Mouse (Mus musculus): ENCODE data around the gene Cd200. TPM values are rescaled to one million over a fixed set of nuclear protein-coding genes. Genes with fewer than 3 reads are reported as not detected.
A peak's percentile ranks its signal among the peaks of the same experiment; 100 is the strongest.

Gene Cd200
- polyA plus RNA-seq, 1 experiment from 2014 or later = 104 TPM

- TF ChIP-seq CTCF (IDR thresholded peaks at IDR 0.05; ENCODE audit: low read depth) = no peak
Measured at GRCm38 (mm10) chr16:45334376-45334765, 74.5 kb downstream of the Cd200 start.

GRCm38 (mm10) chr16:45333678-45334375, 75.0 kb downstream of the Cd200 start:
- peak; percentile 2; the same call in 1 of the 2 replicates for ATAC-seq (replicated peaks; ENCODE audit: low FRiP score, low read depth)

More at GRCm38 (mm10) chr16:45334376-45334765, 74.5 kb downstream of the Cd200 start:
- ATAC-seq (replicated peaks; ENCODE audit: low FRiP score, low read depth) (peak; percentile 31; the same call in 1 of the 2 replicates), DNase-seq (ENCODE audit: low spot score) (no peak)
- no peaks in the 10 kb centered on the region for H3K36me3 ChIP-seq (ENCODE audit: insufficient read depth, low read length)
- 79% methylated on average over 2 of the region's 2 CpGs for WGBS
- no peak overlapping the region for H3K4me3 ChIP-seq (replicated peaks; ENCODE audit: low read depth, low read length)
- H3K27me3 ChIP-seq (ENCODE audit: insufficient read depth, low read length) = no peaks in the 10 kb centered on the region
- no peak overlapping the region for H3K9ac ChIP-seq (ENCODE audit: low read depth, low read length)
- no peak overlapping the region for H3K27ac ChIP-seq
- 0 out of 2 replicates have a peak, but pooled peaks cover 4% of the 10 kb centered on the region for H3K4me1 ChIP-seq (replicated peaks; ENCODE audit: insufficient read depth, low read length)
- H3K4me2 ChIP-seq (ENCODE audit: low read length) = no peak overlapping the region
- H3K9me3 ChIP-seq (replicated peaks; ENCODE audit: low read length) = no peaks in the 10 kb centered on the region

DNA sequence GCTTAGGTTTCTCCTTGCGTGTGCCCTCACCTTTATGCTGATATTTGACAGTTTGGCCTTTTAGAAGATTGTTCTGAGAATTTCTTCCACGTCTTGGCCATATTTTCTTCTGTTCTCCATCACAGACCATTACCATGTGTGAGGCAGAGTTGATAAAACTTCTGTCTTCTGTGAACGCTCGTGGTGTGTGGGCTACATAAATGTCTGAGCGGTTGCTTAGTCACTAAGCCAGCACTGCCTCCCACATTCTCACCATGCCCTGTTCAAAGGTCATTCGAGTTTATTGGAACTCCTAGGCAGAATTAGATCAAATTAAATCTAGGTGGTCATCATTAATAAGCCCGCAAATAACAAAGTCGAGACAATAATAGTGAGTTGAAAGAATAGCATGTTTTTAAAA, 76.3 kb downstream of the Cd200 start:
- DNase-seq (ENCODE audit: low spot score) = no peak
- ATAC-seq (replicated peaks; ENCODE audit: low FRiP score, low read depth) = no peak
- Histone ChIP-seq H3K4me2 (ENCODE audit: low read length) (no peak overlapping the region), H3K4me1 (replicated peaks; ENCODE audit: insufficient read depth, low read length) (0 out of 2 replicates have a peak, but pooled peaks cover 4% of the 10 kb centered on the region), H3K36me3 (ENCODE audit: insufficient read depth, low read length) (no peaks in the 10 kb centered on the region), H3K27ac (no peak overlapping the region), H3K27me3 (ENCODE audit: insufficient read depth, low read length) (no peaks in the 10 kb centered on the region), H3K9me3 (replicated peaks; ENCODE audit: low read length) (no peaks in the 10 kb centered on the region), H3K4me3 (replicated peaks; ENCODE audit: low read depth, low read length) (no peak overlapping the region), H3K9ac (ENCODE audit: low read depth, low read length) (no peak overlapping the region)
- no peak for TF ChIP-seq CTCF (IDR thresholded peaks at IDR 0.05; ENCODE audit: low read depth)
- 68% methylated on average over 8 of the region's 8 CpGs for WGBS

More at GRCm38 (mm10) chr16:45333678-45334375, 75.0 kb downstream of the Cd200 start:
- Histone ChIP-seq H3K4me2 (ENCODE audit: low read length) (no peak overlapping the region), H3K27ac (no peak overlapping the region), H3K9me3 (replicated peaks; ENCODE audit: low read length) (no peaks in the 10 kb centered on the region), H3K9ac (ENCODE audit: low read depth, low read length) (no peak overlapping the region), H3K36me3 (ENCODE audit: insufficient read depth, low read length) (no peaks in the 10 kb centered on the region), H3K4me1 (replicated peaks; ENCODE audit: insufficient read depth, low read length) (0 out of 2 replicates have a peak, but pooled peaks cover 4% of the 10 kb centered on the region), H3K4me3 (replicated peaks; ENCODE audit: low read depth, low read length) (no peak overlapping the region), H3K27me3 (ENCODE audit: insufficient read depth, low read length) (no peaks in the 10 kb centered on the region)
- 87% methylated on average over 8 of the region's 8 CpGs for WGBS
- no peak for DNase-seq (ENCODE audit: low spot score)
- no peak for TF ChIP-seq CTCF (IDR thresholded peaks at IDR 0.05; ENCODE audit: low read depth)

Other genes starting within 250 kb of the Cd200 start
- gene Btla, start 184.7 kb downstream of the Cd200 start, polyA plus RNA-seq (2015; fragmentation: Nextera tagmentation; extraction: Ambion mirVana) = 0.14 TPM in 1 of 2 replicates, not detected in the other
- gene Gm609, start 83.9 kb upstream of the Cd200 start, polyA plus RNA-seq (2015; fragmentation: Nextera tagmentation; extraction: Ambion mirVana) = 0.47 and 0.49 TPM in 2 replicates
- gene Gm17783, start 123.0 kb upstream of the Cd200 start, polyA plus RNA-seq (2015; fragmentation: Nextera tagmentation; extraction: Ambion mirVana) = 2.2 and 2.7 TPM in 2 replicates
- not detected in 2 replicates for gene Slc9c1, start 126.3 kb upstream of the Cd200 start, polyA plus RNA-seq (2015; fragmentation: Nextera tagmentation; extraction: Ambion mirVana)
- gene Gcsam, start 201.3 kb upstream of the Cd200 start, polyA plus RNA-seq (2015; fragmentation: Nextera tagmentation; extraction: Ambion mirVana) = 0.04 and 0.16 TPM in 2 replicates
- gene BC016579, start 245.0 kb upstream of the Cd200 start, polyA plus RNA-seq (2015; fragmentation: Nextera tagmentation; extraction: Ambion mirVana) = 0.32 and 0.54 TPM in 2 replicates

Measured in kidney, postnatal 0 days (tissue).